Mouse (Mus musculus) monocyte, adult 59 days (primary cell): ENCODE data around the gene Phactr2. TPM values are rescaled to one million over a fixed set of nuclear protein-coding genes. Genes with fewer than 3 reads are reported as not detected.

Source experiments
- total RNA-seq, 2 experiments: library from RNA; stranded (reverse); gene quantifications; one replicate each; pipeline ENCODE4 v1.2.4; 2023

Gene Phactr2
- total RNA-seq: 10 to 100 TPM; 40.7 to 41.7 TPM

DNA sequence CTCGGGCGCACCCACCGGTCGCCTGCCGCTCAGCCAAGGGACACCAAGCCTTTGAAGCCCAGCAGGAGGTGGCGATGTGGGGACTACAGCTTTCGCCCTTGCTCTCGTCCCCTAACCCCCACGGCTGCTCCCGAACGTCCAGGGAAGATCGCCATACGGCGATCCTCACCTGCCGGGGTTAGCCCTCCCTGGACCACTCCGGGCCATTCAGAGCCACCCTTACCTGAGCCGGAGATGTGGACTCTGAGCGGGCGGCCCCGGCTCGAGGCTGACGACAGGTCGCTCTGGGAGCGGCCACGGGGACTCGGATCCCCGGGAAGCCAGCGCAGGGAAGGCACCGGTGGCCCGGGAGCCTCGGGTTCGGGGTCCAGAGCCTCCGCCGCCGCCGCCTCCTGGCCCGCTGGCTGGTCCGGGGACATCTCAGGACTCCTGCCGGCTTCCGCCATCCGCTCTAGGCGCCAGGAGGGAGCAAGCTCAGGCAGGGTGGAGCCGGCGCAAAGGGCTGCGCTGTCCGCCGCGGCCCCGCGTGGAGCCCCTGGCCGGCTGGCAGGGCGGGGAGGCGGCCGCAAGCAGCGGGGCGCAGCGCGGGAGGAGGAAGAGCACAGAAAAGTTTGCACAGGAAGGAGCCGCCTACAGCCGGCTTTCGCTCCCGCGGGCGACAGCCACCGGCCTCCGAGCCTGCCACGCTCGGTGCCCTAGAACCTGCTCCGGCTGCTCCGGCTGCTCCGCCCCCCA is at the start of gene Phactr2:
Phactr2 (minus strand) TSS at position 580 of the 735 bp plus-strand sequence.

DNA sequence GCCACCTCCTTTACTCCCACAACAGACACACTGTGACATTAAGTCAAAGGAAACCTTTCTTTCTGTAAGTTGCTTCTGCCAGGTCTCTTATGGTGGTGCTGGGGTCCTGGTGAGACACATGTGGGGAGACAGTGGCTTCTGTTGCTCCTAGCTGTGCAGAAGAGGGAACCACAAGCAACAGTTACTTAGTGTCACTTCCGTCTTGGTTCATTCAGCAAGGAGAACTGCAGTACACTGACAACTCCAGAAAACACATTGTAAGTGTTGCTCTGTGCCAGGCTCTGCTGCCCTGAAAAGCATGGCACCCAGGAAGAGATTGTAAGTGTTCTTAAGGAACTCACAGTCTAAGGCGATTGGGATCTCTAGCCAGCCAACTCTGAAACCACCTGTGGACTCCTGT is 25.1 kb upstream of the Phactr2 start, which contains the start of gene Fuca2:
Fuca2 (plus strand) TSS at position 210 of the 400 bp plus-strand sequence.

GRCm38 (mm10) chr10:13192731-13193351 is 281.4 kb downstream of the Phactr2 start, which contains the start of gene Ltv1:
Gene Ltv1 (minus strand): TSS chr10:13193168.

DNA sequence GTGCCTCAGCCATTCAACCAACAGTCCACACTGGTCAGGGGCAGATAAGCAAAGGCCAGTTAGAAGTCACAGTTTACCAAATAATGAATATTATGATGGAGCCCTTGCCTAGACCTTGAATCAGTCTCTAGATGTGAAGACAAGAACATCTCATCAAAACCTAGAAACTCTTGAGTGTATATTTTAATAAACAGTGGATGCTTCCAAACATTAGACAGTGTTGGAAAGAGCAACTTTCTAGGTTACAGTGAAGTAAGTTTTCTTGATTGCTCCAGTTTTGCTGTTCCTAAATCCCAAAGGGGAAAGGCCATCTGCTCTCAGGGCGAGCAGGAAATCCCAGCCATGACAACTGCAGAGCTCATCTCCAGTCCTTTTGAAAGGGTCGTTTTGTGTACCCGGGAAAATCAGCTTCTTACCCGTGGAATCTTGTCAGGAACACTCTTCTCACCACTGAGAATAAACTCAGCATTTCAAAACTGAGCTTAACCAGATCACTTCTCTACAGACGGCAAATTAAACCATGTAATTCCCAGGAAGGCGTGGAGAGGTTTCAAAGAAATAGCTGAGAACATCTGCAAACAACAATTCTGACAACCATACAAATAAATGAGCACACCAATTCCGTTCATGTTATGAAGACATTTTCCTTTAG is 296.1 kb downstream of the Phactr2 start, which contains the start of gene Zc2hc1b:
Zc2hc1b (minus strand) TSS at position 51 of the 652 bp plus-strand sequence.

Other genes starting within 250 kb of the Phactr2 start
- gene Fuca2, start 25.1 kb upstream of the Phactr2 start, total RNA-seq: 10 to 100 TPM; 71.5 to 72.0 TPM
- 1 to 10 TPM; 4.4 TPM for gene Adat2, start 78.5 kb upstream of the Phactr2 start, total RNA-seq
- gene Pex3, start 78.7 kb upstream of the Phactr2 start, total RNA-seq: 10 to 100 TPM; 14.3 to 14.5 TPM